Mouse (Mus musculus) limb, embryonic 10.5 days (tissue): ENCODE results near the gene Eng. TPM values are rescaled to one million over a fixed set of nuclear protein-coding genes. Genes with fewer than 3 reads are reported as not detected.
A peak's percentile ranks its signal among the peaks of the same experiment; 100 is the strongest.

ENCODE experiments used
- DNase-seq: peaks from one replicate; pipeline ENCODE4 v3.0.0-alpha.2; 2017; ENCODE audit warnings: low spot score
- H3K27ac ChIP-seq: fragments of 300-500 bp; sonication (generic); 2 replicates; pipeline ENCODE4 v1.5.1; 2016; ENCODE audit warnings: mild to moderate bottlenecking
- H3K27me3 ChIP-seq: fragments of 300-500 bp; sonication (generic); 2 replicates; pipeline ENCODE4 v1.6.1; 2016; ENCODE audit warnings: low read depth, mild to moderate bottlenecking; ENCODE audit not compliant: poor library complexity, severe bottlenecking
- H3K36me3 ChIP-seq: fragments of 300-500 bp; sonication (generic); 2 replicates; pipeline ENCODE4 v1.6.1; 2016; ENCODE audit warnings: mild to moderate bottlenecking, moderate library complexity
- H3K4me1 ChIP-seq: fragments of 300-500 bp; sonication (generic); 2 replicates; pipeline ENCODE4 v1.6.1; 2016
- H3K4me3 ChIP-seq: fragments of 300-500 bp; sonication (generic); 2 replicates; pipeline ENCODE4 v1.5.1; 2016; ENCODE audit warnings: mild to moderate bottlenecking, moderate library complexity
- H3K9me3 ChIP-seq: fragments of 300-500 bp; sonication (generic); replicated peaks from 2 replicates; pipeline ENCODE4 v1.6.1; 2016; ENCODE audit warnings: mild to moderate bottlenecking
- WGBS: fragments of 180-500 bp; shearing (Covaris S2); methylation state at CpG from one replicate; pipeline ENCODE4 v1.1.7; 2016; 5-methylcytosine and 5-hydroxymethylcytosine counted together
- polyA plus RNA-seq: library from polyadenylated mRNA; unstranded; fragments of >200 nt; fragmentation: Nextera tagmentation; extraction: Ambion mirVana; gene quantifications from 2 replicates; pipeline ENCODE4 v1.2.1, GENCODE M21; 2016

The Eng gene
- polyA plus RNA-seq, 1 experiment from 2014 or later, result 27.9 TPM

DNA sequence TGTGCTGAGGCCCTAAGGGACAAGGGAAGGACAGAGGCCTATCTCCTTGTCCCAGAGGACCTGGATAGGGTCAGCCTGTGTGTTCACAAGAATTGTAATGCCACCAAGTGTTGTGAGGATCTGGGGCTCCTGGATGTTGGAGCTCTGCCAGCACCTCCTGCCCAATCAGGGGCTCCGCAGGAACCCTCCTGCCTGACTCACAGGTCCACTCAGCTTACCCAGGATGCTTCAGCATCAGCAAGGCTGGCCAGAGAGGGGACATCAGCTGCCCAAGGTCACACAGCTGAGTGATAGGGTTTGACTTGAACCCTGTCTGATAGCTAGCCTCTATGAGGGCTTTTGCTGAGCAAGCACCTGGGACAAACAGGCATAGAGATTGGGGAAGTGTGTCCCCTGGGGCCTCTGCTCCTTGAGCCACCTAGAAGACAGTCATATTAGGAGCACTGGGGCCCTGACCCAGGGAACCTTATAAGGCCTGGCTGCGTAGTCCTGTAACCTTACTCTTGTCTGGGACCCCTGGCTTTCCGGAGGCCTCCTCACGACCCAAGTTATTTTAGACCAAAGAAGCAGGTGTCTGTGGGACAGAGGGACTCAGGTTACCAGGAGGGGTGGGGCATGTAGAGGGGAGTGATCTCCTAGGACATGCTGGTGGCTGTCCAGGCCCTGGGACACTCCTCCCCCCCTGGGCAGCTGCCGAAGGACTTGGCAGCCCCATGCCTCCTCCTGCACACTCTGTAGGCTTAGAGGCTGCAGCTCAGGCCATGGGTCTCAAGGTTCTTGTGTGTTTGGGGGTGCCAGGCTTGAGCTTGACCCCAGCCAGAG lies 20.3 kb upstream of the Eng start:
- no peak for DNase-seq
- H3K36me3 ChIP-seq, result no peaks in the 10 kb centered on the region
- H3K4me3 ChIP-seq, result peak overlapping the region; percentile 46
- no peaks in the 10 kb centered on the region for H3K27me3 ChIP-seq
- H3K9me3 ChIP-seq, result no peaks in the 10 kb centered on the region
- H3K27ac ChIP-seq, result peak overlapping the region; percentile 90
- 30% methylated on average over 5 of the region's 5 CpGs for WGBS
- H3K4me1 ChIP-seq, result peaks cover 75% of the 10 kb centered on the region

DNA sequence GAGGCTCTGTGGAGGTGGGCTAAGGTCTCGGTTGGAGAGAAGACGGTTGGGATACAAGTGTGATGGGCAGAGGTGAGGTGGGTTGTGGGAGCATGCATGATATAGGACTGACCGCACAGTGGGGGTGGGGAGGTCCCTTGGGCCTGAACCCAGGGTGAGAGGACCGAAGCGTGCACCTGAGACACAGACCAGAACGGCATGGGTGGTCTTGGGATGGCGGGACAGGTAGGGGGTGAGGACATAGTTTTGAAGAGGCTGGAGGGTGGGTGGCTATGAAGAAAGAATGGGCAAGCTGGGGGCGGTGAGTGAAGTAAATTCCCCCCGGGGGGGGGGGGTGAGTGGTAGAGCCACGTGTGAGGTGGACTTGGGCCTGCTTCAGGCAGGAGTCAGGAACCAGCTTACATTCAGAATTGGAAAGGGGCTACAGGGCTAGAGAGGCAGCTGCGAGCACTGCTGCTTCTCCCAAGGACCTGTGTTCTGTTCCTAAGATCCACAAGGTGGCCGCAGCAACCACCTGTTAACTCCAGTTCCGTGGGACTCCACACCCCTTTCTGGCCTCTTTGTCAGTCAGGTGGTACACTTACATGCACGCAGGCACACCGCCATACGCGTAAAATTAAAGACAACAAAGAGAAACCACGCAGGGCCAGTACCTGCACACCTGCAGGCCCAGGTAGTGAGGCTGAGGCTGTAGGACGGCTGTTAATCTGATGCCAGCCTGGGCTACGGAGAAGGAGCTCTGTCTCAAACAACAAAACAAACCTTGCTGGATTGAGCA lies 18.9 kb upstream of the Eng start:
- no peaks in the 10 kb centered on the region for H3K27me3 ChIP-seq
- peaks cover 74% of the 10 kb centered on the region for H3K4me1 ChIP-seq
- no peaks in the 10 kb centered on the region for H3K9me3 ChIP-seq
- DNase-seq, result no peak
- peak overlapping the region; percentile 17; the same call in 1 of the 2 replicates for H3K4me3 ChIP-seq
- no peaks in the 10 kb centered on the region for H3K36me3 ChIP-seq
- H3K27ac ChIP-seq, result peak overlapping the region; percentile 90
- WGBS, result 60% methylated on average over 20 of the region's 20 CpGs

DNA sequence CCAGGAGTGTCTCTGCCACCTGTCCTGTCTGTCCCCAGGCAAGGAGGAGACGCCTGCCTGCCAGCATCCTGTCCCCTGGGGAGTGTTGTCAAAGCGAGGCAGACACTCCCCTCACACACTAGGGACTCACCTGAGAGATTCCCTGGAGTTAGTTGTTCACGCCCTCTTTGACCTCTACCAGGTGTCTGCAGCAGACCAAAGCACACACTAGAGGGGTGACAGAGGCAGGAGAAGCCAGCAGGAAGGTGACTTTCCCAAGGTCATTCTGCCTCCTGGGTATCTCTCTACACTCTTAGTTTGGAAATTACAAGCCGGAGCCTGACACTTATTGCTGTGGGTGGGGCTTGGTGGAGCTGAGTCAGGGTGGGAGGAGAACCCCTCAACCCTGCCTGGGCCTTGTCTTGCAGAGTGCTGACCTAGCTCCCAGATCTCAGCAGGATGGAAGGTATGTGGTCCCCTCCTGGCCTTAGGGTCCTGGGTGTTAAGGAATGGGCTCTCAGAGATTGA lies 18.3 kb upstream of the Eng start:
- H3K4me3 ChIP-seq, result peak overlapping the region; percentile 17; the same call in 1 of the 2 replicates

DNA sequence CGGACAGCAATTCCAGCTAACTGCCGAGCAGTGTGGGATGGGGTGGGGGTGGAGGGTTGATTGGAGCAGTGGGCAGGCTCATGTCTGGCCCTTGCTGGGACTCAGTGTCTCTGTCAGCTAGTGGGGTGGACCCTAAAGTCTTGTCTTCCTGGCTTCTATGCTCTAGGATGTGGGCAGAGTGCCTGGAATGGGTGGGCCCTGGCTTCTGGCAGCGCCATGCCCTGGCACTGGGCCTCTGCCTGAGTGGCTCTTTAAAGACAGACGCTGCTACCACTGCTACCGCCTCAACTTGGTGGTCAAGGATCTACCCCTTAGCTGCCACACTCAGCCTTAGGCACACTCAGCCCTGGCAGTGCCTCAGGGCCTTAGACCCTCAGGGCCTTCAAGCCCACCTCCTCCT lies 17.7 kb upstream of the Eng start:
- Histone ChIP-seq H3K4me3 (no peak overlapping the region), H3K27ac (peak overlapping the region; percentile 90), H3K4me1 (peaks cover 79% of the 10 kb centered on the region), H3K27me3 (no peaks in the 10 kb centered on the region), H3K9me3 (no peaks in the 10 kb centered on the region), H3K36me3 (peaks cover 6% of the 10 kb centered on the region)
- DNase-seq, result no peak
- 39% methylated on average over 5 of the region's 5 CpGs for WGBS

More for the DNA sequence above, 18.3 kb upstream of the Eng start:
- Histone ChIP-seq H3K27me3 (no peaks in the 10 kb centered on the region), H3K27ac (peak overlapping the region; percentile 90), H3K4me1 (peaks cover 74% of the 10 kb centered on the region), H3K9me3 (no peaks in the 10 kb centered on the region), H3K36me3 (no peaks in the 10 kb centered on the region)
- 49% methylated on average over 4 of the region's 4 CpGs for WGBS
- DNase-seq, result no peak

DNA sequence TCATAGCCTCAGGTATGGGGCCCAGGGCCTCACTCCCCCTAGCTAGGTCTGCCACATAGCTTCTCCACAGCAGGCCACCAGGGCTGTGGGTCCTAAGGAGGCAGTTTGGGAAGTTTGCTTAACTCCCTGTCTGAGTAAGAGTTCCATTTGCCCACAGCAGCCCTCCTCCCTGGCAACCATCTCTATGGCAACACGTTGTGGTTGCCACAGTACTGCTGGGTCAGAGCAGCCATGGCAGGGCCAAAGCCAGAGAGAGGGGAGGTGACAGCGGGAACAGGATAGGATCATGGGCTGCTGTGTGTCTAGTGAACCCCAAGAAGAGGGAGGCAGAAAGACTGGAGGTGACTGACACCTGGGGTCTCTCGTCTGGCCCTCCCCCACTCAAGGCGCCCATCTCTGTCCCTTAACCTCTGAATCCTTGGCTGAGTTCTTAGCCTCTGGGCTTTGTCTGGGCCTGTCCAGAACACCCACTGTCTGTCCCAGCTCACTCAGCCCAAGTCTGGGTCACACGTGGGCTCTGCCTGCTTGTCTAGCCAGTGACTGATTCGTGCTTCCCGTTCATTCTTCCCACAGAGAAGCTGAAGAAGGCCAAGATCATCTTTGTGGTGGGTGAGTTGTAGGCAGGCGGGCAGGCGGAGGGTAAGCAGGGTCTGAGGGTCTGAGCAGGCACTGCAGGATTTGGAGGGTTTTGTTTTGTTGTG lies 17.0 kb upstream of the Eng start:
- no peaks in the 10 kb centered on the region for H3K27me3 ChIP-seq
- peaks cover 76% of the 10 kb centered on the region for H3K4me1 ChIP-seq
- 42% methylated on average over 9 of the region's 9 CpGs for WGBS
- peak; percentile 80 for DNase-seq
- peaks cover 11% of the 10 kb centered on the region for H3K36me3 ChIP-seq
- H3K27ac ChIP-seq, result peak overlapping the region; percentile 90
- H3K9me3 ChIP-seq, result no peaks in the 10 kb centered on the region
- H3K4me3 ChIP-seq, result 0 out of 2 replicates have a peak overlapping the region, but pooled peaks have one; percentile 14

DNA sequence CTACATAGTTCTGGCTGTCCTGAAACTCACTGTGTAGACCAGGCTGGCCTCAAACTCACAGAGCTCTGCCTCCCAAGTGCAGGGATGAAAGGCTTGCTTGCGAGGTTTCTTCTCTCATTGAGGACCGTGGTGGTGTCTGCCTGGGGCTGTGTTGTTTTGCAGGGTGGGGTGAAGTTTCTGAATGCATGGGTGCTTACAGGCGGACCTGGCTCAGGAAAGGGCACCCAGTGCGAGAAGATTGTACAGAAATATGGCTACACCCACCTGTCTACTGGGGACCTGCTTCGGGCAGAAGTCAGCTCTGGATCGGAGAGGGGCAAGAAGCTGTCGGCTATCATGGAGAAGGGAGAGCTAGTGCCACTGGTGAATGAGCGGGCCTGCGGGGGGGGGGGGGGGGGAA lies 16.4 kb upstream of the Eng start:
- H3K9me3 ChIP-seq, result no peaks in the 10 kb centered on the region
- H3K36me3 ChIP-seq, result peaks cover 13% of the 10 kb centered on the region
- H3K27me3 ChIP-seq, result no peaks in the 10 kb centered on the region
- no peak for DNase-seq
- H3K4me1 ChIP-seq, result peaks cover 70% of the 10 kb centered on the region
- 85% methylated on average over 8 of the region's 9 CpGs for WGBS
- no peak overlapping the region for H3K4me3 ChIP-seq
- peak overlapping the region; percentile 90 for H3K27ac ChIP-seq

DNA sequence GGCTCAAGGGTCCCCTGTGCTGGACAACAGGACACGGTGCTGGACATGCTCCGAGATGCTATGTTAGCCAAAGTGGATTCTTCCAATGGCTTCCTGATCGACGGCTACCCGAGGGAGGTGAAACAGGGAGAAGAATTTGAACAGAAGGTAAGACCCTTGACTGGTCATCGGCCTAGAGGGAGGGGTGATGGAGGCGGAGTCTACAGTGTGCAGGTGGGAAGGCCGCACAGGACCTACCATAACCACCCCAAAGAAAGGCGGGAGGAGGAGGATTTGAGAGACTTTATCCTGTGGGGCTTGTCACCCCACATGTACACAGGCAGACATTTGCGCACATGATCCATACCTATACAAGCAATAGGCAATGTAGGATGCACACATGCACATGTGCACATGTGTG lies 15.3 kb upstream of the Eng start:
- Histone ChIP-seq H3K4me3 (no peak overlapping the region), H3K27me3 (no peaks in the 10 kb centered on the region), H3K27ac (0 out of 2 replicates have a peak overlapping the region, but pooled peaks have one; percentile 33), H3K9me3 (no peaks in the 10 kb centered on the region), H3K4me1 (peaks cover 60% of the 10 kb centered on the region), H3K36me3 (peaks cover 13% of the 10 kb centered on the region)
- WGBS, result 88% methylated on average over 10 of the region's 10 CpGs
- DNase-seq, result no peak

DNA sequence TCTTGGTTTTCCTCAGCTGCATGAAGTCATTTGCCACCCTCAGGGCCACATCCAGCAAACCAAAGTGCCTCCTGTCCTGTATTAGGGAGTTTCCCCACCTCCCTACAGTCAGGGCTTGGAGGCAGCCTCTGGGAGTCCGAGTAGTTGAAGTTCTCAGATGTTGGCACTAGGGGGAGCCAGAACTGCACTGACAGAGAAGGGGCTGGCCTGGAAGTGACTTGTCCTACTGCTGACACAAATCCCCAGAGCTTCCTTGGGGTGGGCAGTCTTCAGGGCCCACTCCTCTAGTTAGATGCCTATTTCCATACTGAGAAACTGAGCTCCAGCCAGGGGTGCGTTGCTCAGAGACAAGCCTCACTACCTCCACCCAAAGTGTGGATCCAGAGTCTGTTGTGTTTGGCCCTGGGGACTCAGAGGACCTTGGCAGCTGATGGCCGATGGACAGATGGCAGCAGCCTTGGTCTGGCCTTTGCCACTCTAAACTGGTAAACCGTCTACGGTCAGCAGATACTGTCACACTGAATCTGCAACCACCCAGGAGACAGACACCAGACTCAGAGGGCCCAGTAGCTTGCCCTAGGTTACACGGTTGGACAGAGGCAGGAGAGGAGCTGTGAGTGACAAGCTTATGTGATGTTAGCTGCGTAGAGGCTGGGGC lies 14.5 kb upstream of the Eng start:
- peaks cover 13% of the 10 kb centered on the region for H3K36me3 ChIP-seq
- H3K9me3 ChIP-seq, result no peaks in the 10 kb centered on the region

DNA sequence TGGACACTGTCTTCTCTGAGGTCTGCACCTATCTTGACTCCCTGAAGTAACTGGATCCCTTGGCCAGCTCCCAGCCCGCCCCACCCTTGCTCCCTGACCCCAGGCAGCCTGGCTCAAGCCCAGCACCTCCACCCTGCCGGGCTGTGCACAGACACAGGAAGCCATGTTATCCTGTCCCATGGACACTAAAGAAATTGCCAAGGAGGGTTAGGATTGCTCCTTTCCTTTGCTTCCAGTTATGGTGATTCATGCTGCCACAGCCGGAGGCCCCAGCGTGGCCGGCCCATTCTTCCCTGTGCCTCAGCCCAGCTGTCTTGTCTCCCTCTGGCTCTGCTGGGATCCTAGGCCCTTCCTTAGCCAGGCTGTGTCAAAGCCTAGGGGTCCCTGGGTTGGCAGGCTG lies 12.7 kb upstream of the Eng start:
- H3K9me3 ChIP-seq, result no peaks in the 10 kb centered on the region

More for the DNA sequence above, 14.5 kb upstream of the Eng start:
- Histone ChIP-seq H3K27me3 (no peaks in the 10 kb centered on the region), H3K27ac (peak overlapping the region; percentile 61; the same call in 1 of the 2 replicates), H3K4me1 (peaks cover 56% of the 10 kb centered on the region), H3K4me3 (no peak overlapping the region)
- DNase-seq, result peak; percentile 82
- WGBS, result 58% methylated on average over 7 of the region's 7 CpGs

DNA sequence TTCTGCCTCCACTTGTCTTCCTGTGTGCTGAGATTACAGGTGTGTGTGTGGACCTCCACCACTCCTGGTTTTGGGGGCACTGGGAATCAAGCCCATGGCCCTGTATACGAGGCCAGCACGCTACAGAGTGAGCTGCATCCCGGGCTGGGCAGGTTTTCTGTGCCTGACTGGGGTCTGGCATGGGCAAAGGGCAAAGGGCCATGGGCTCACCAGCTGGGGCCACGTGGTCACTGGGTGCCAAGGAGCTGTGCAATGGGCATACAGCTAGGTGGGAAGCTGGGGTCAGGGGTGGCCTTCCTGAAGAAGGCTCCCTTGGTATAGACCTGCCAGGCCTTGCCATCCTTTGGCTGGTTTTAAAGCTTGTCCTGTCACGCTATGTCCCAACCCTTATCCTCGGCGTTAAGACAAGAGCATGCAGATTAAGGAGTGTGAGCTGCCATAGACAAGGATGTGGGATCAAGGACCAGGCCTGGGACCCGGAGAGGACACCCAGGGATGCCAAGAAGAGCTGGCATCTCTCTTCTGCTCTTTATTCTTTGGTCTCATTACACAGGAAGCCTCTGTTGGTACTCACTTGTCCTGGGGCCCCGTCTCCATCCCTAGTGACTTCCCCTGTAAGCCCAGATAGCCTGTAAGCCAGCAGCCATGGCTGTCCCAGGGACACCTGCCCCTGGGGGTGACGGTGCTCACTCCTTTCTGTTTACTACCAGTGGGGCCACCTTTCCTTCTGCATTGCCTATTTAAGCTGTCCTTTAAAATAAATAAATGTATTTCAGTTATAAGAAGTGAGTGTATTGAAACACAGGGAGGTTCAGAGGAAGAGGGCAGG lies 11.9 kb upstream of the Eng start:
- H3K36me3 ChIP-seq, result peaks cover 13% of the 10 kb centered on the region
- WGBS, result 86% methylated on average over 10 of the region's 10 CpGs
- H3K9me3 ChIP-seq, result no peaks in the 10 kb centered on the region
- no peaks in the 10 kb centered on the region for H3K27me3 ChIP-seq
- DNase-seq, result no peak
- H3K27ac ChIP-seq, result no peak overlapping the region
- H3K4me1 ChIP-seq, result peaks cover 40% of the 10 kb centered on the region
- no peak overlapping the region for H3K4me3 ChIP-seq

More for the DNA sequence above, 12.7 kb upstream of the Eng start:
- Histone ChIP-seq H3K27me3 (no peaks in the 10 kb centered on the region), H3K4me3 (no peak overlapping the region), H3K36me3 (peaks cover 13% of the 10 kb centered on the region), H3K27ac (peak overlapping the region; percentile 64; the same call in 1 of the 2 replicates), H3K4me1 (peaks cover 48% of the 10 kb centered on the region)
- WGBS, result 66% methylated on average over 5 of the region's 5 CpGs
- no peak for DNase-seq

DNA sequence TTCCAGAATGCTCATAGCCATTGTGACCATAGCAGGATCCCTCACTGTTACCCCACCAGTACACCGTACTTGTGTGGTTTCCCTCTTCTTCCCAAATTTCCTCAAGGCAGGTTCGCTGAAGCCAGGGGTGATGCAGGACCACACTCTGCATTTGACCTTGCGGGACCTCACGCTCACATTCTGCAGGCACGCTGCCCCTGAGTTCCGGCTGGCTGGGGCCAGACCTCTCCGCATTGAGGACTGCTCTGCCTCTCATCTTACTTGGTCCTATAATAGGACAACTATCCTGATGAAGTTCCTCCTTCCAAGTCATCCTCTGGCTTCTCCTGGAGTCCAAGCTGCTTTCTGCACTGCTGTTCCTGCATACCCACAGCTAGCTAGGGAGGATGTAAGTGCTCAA lies 9.8 kb upstream of the Eng start:
- WGBS, result 89% methylated on average over 7 of the region's 7 CpGs
- Histone ChIP-seq H3K4me3 (no peak overlapping the region), H3K27ac (peak overlapping the region; percentile 53), H3K4me1 (peaks cover 34% of the 10 kb centered on the region), H3K36me3 (peaks cover 13% of the 10 kb centered on the region), H3K9me3 (no peaks in the 10 kb centered on the region), H3K27me3 (no peaks in the 10 kb centered on the region)
- no peak for DNase-seq
